Mouse (Mus musculus): Measurements from ENCODE around the gene Col25a1.

The Col25a1 gene

GRCm38 (mm10) chr3:130161323-130161917 lies 30.1 kb downstream of the Col25a1 start:
- DNase-seq (ENCODE audit: low spot score), result no peak

GRCm38 (mm10) chr3:130166875-130167274 lies 35.6 kb downstream of the Col25a1 start:
- no peak for DNase-seq (ENCODE audit: low spot score)

- no peak for DNase-seq (ENCODE audit: low spot score)
Measured at GRCm38 (mm10) chr3:130172764-130173163, 41.5 kb downstream of the Col25a1 start.

- DNase-seq (ENCODE audit: low spot score), result peak; percentile 26
Measured at GRCm38 (mm10) chr3:130180181-130180940, 49.1 kb downstream of the Col25a1 start.

- DNase-seq (ENCODE audit: low spot score), result peak; percentile 5
Measured at GRCm38 (mm10) chr3:130180964-130181590, 49.8 kb downstream of the Col25a1 start.

- DNase-seq (ENCODE audit: low spot score), result no peak
Measured at GRCm38 (mm10) chr3:130181591-130181980, 50.3 kb downstream of the Col25a1 start.

GRCm38 (mm10) chr3:130182450-130182849 lies 51.1 kb downstream of the Col25a1 start:
- no peak for DNase-seq (ENCODE audit: low spot score)

GRCm38 (mm10) chr3:130185111-130185510 lies 53.8 kb downstream of the Col25a1 start:
- DNase-seq (ENCODE audit: low spot score), result no peak

GRCm38 (mm10) chr3:130187588-130187987 lies 56.3 kb downstream of the Col25a1 start:
- DNase-seq (ENCODE audit: low spot score), result no peak

GRCm38 (mm10) chr3:130193450-130193849 lies 62.1 kb downstream of the Col25a1 start:
- no peak for DNase-seq (ENCODE audit: low spot score)

- no peak for DNase-seq (ENCODE audit: low spot score)
Measured at GRCm38 (mm10) chr3:130214631-130215030, 83.3 kb downstream of the Col25a1 start.

- DNase-seq (ENCODE audit: low spot score), result no peak
Measured at GRCm38 (mm10) chr3:130216141-130216540, 84.8 kb downstream of the Col25a1 start.

GRCm38 (mm10) chr3:130216646-130217045 lies 85.3 kb downstream of the Col25a1 start:
- DNase-seq (ENCODE audit: low spot score), result no peak

- DNase-seq (ENCODE audit: low spot score), result no peak
Measured at GRCm38 (mm10) chr3:130217705-130218104, 86.4 kb downstream of the Col25a1 start.

GRCm38 (mm10) chr3:130218232-130218728 lies 87.0 kb downstream of the Col25a1 start:
- no peak for DNase-seq (ENCODE audit: low spot score)

- DNase-seq (ENCODE audit: low spot score), result no peak
Measured at GRCm38 (mm10) chr3:130220811-130221210, 89.5 kb downstream of the Col25a1 start.

- DNase-seq (ENCODE audit: low spot score), result no peak
Measured at GRCm38 (mm10) chr3:130228186-130228585, 96.9 kb downstream of the Col25a1 start.

- no peak for DNase-seq (ENCODE audit: low spot score)
Measured at GRCm38 (mm10) chr3:130232944-130233343, 101.6 kb downstream of the Col25a1 start.

GRCm38 (mm10) chr3:130235233-130235632 lies 103.9 kb downstream of the Col25a1 start:
- no peak for DNase-seq (ENCODE audit: low spot score)

GRCm38 (mm10) chr3:130236129-130236528 lies 104.8 kb downstream of the Col25a1 start:
- no peak for DNase-seq (ENCODE audit: low spot score)

GRCm38 (mm10) chr3:130237852-130238251 lies 106.6 kb downstream of the Col25a1 start:
- DNase-seq (ENCODE audit: low spot score), result no peak

- DNase-seq (ENCODE audit: low spot score), result no peak
Measured at GRCm38 (mm10) chr3:130241924-130242323, 110.6 kb downstream of the Col25a1 start.
